ENCODE assay signal across 23 mouse cellular contexts in the genomic region with DNA sequence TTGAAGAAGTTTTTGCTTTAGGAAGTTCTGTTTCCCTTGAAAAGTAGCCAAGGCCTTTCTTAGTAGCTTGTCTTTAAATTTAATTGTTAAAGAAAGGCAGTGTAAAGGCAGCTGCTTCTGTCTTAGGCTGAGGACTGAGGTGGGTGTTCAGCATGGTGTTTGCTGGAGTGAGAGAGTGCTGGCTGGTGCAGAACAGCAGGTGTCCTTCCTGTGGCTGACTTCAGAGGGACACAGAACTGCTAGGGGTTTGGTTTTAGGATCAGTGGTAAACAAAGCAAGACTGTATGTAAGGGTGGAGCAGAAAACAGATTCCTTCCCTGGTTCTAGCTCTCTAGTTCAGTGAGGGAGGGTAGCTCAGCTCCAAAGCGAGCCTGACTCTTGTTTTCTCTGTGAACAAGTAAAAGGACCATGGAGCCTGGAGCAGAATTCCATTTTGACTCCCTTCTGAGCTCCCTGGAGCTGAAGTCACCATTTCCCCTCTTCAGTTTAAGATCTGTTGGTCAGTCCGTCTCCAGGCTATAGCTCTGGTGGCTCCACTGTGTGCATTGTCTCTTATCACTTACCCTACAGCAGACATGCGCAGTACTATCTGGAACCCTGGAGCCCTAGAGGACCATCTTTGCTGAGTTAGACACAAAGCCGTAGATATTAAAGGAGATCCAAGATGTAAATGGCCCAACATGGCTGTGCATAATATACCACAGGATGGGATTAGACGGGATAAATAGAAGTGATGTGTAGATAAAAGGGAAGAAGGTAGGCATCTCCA.
A peak's percentile ranks its signal among the peaks of the same experiment; 100 is the strongest.
DNase-seq lines count a peak whose midpoint lies in the region; TF ChIP-seq lines count a peak whose summit lies in the region.
"Had no signal": no experiment of that assay in that cellular context is flagged by ENCODE, and none has a peak within 500 bp of the region (broad histone marks: within the 10 kb centered on the region; RNA-seq: fewer than 3 reads in every experiment).

No protein-coding gene starts in this region.

- H3K4me1 ChIP-seq in MEL (ENCODE audit: control insufficient read depth in 1 of 2, insufficient read depth in 2 of 2, low read length in 2 of 2): peaks cover 0 to 3% of the 10 kb centered on the region in 2 experiments; a peak in 2 of 4 replicates
- H3K4me1 ChIP-seq: hindbrain, embryonic 15.5 days; midbrain, embryonic 10.5 days; stomach, embryonic 15.5 days had no signal

- TF ChIP-seq POLR2A in MEL (IDR thresholded peaks at IDR 0.05; ENCODE audit: control insufficient read depth in 1 of 2, insufficient read depth in 1 of 2, low read depth in 1 of 2, low read length in 2 of 2, poor library complexity in 1 of 2) (no peak), myocyte (IDR thresholded peaks at IDR 0.05; ENCODE audit: insufficient read length, low read depth) (no peak)

- no peak for TF ChIP-seq EP300 in MEL (IDR thresholded peaks at IDR 0.05; ENCODE audit: low read depth in 1 of 2, low read length in 2 of 2)

- H3K79me2 ChIP-seq in MEL (ENCODE audit: control insufficient read depth, insufficient read depth, low read length, poor library complexity) (no peaks in the 10 kb centered on the region), myocyte (ENCODE audit: control insufficient read depth, insufficient read depth) (peaks cover 5% of the 10 kb centered on the region)

- no peak overlapping the region for H3ac ChIP-seq in myocyte (ENCODE audit: control insufficient read depth, insufficient read length)

- intact Hi-C loops in heart, postnatal 14 days (cut with DNase I): no loop called here

- no peaks in the 10 kb centered on the region for H3K9me3 ChIP-seq in MEL (replicated peaks; ENCODE audit: insufficient read depth, low read length)
- H3K9me3 ChIP-seq: embryonic facial prominence, embryonic 15.5 days; forebrain, embryonic 15.5 days; hindbrain, embryonic 15.5 days; limb, embryonic 12.5 days; midbrain, embryonic 10.5 days; stomach, embryonic 15.5 days had no signal

- no peak overlapping the region for H3K9ac ChIP-seq in MEL (ENCODE audit: control insufficient read depth, low read depth, low read length, poor library complexity, severe bottlenecking)
- H3K9ac ChIP-seq: embryonic facial prominence, embryonic 15.5 days; forebrain, embryonic 15.5 days; hindbrain, embryonic 15.5 days; limb, embryonic 12.5 days; liver, embryonic 14.5 days; stomach, embryonic 15.5 days had no signal

- no peak overlapping the region for H3K4me2 ChIP-seq in myocyte (ENCODE audit: low read depth)
- H3K4me2 ChIP-seq: embryonic facial prominence, embryonic 15.5 days; forebrain, embryonic 15.5 days; hindbrain, embryonic 15.5 days; limb, embryonic 12.5 days; stomach, embryonic 15.5 days had no signal

- DNase-seq in heart, adult 11 months: peak; percentile 75
- no peak for DNase-seq in heart, postnatal 14 days
- DNase-seq in MEL (ENCODE audit: low read depth, low spot score): no peak
- peak; percentile 62 for DNase-seq in thymus, postnatal 25 days
- DNase-seq in cerebellum, postnatal 25 days: no peak
- no peak for DNase-seq in lung, adult 18-20 months
- no peak for DNase-seq in layer of hippocampus, adult 8-10 months (ENCODE audit: low spot score in 2 of 2)
- DNase-seq: adrenal gland, adult 2 months; cerebellum, adult 2 months; gastrocnemius, postnatal 36 days; kidney, adult 2 months; lung, postnatal 4 days; right cerebral cortex, adult 18-20 months; right cerebral cortex, postnatal 4 days had no signal

- H3K36me3 ChIP-seq in MEL (ENCODE audit: control insufficient read depth in 1 of 2, insufficient read depth in 2 of 2, low read length in 2 of 2): no peaks in the 10 kb centered on the region; a peak in 1 of 4 replicates
- H3K36me3 ChIP-seq in myocyte (ENCODE audit: control insufficient read depth, insufficient read depth): no peaks in the 10 kb centered on the region
- H3K36me3 ChIP-seq: embryonic facial prominence, embryonic 15.5 days; forebrain, embryonic 15.5 days; hindbrain, embryonic 15.5 days; limb, embryonic 12.5 days; midbrain, embryonic 10.5 days; stomach, embryonic 15.5 days had no signal

- H3K27me3 ChIP-seq in MEL (ENCODE audit: control insufficient read depth in 1 of 2, insufficient read depth in 2 of 2, low read length in 2 of 2): no peaks in the 10 kb centered on the region
- no peaks in the 10 kb centered on the region for H3K27me3 ChIP-seq in myocyte (ENCODE audit: control insufficient read depth, insufficient read depth, insufficient read length)
- H3K27me3 ChIP-seq: embryonic facial prominence, embryonic 15.5 days; forebrain, embryonic 15.5 days; hindbrain, embryonic 15.5 days; limb, embryonic 12.5 days; stomach, embryonic 15.5 days had no signal

- H3K4me3 ChIP-seq in MEL (ENCODE audit: control insufficient read depth in 1 of 2, insufficient read depth in 1 of 2, low read depth in 2 of 2, low read length in 2 of 2): no peak overlapping the region
- no peak overlapping the region for H3K4me3 ChIP-seq in myocyte
- H3K4me3 ChIP-seq: embryonic facial prominence, embryonic 15.5 days; forebrain, embryonic 15.5 days; hindbrain, embryonic 15.5 days; limb, embryonic 12.5 days; midbrain, embryonic 10.5 days; stomach, embryonic 15.5 days had no signal

- no peak overlapping the region for H3K27ac ChIP-seq in MEL (ENCODE audit: control insufficient read depth, low read depth, low read length)
- H3K27ac ChIP-seq: embryonic facial prominence, embryonic 15.5 days; forebrain, embryonic 15.5 days; hindbrain, embryonic 15.5 days; kidney, postnatal 0 days; limb, embryonic 12.5 days; liver, embryonic 14.5 days; midbrain, embryonic 10.5 days; stomach, embryonic 15.5 days had no signal

- no peak for TF ChIP-seq RAD21 in MEL (IDR thresholded peaks at IDR 0.05; ENCODE audit: low read depth, low read length)

- TF ChIP-seq CTCF in MEL (IDR thresholded peaks at IDR 0.05 in 2 of 3, conservative IDR thresholded peaks at IDR 0.05 in 1 of 3; ENCODE audit: control insufficient read depth in 1 of 3, insufficient read depth in 1 of 3, low read depth in 2 of 3, low read length in 3 of 3, poor library complexity in 1 of 3, severe bottlenecking in 1 of 3): no peak

TF ChIP-seq in MEL, 35 proteins besides CTCF, POLR2A, EP300 and RAD21:
- no peak for TF ChIP-seq BHLHE40 (IDR thresholded peaks at IDR 0.05; ENCODE audit: borderline replicate concordance, low read depth, low read length)
- no peak for TF ChIP-seq POLR2AphosphoS2 (IDR thresholded peaks at IDR 0.05; ENCODE audit: low read length)
- TF ChIP-seq ELF1 (IDR thresholded peaks at IDR 0.05; ENCODE audit: low read depth, low read length): no peak
- no peak for TF ChIP-seq MAZ (IDR thresholded peaks at IDR 0.05; ENCODE audit: low read depth, low read length)
- TF ChIP-seq KAT2A (conservative IDR thresholded peaks at IDR 0.05; ENCODE audit: low read depth, low read length): no peak
- TF ChIP-seq GATA1 (IDR thresholded peaks at IDR 0.05; ENCODE audit: low read depth, low read length): 0 out of 2 replicates have a peak, but pooled peaks have one; percentile 20
TF ChIP-seq in MEL: peak in this region for 1.

TF ChIP-seq in myocyte, 11 proteins besides CTCF, POLR2A, EP300 and RAD21:
- TF ChIP-seq TCF3 (IDR thresholded peaks at IDR 0.05; ENCODE audit: insufficient read length, low read depth): no peak
- no peak for TF ChIP-seq POLR2AphosphoS2 (IDR thresholded peaks at IDR 0.05; ENCODE audit: insufficient read length, low read depth)
- no peak for TF ChIP-seq MAX (IDR thresholded peaks at IDR 0.05; ENCODE audit: low read depth)
- TF ChIP-seq SRF (IDR thresholded peaks at IDR 0.05; ENCODE audit: control insufficient read depth, insufficient read length, low read depth): no peak
- no peak for TF ChIP-seq TCF12 (IDR thresholded peaks at IDR 0.05; ENCODE audit: insufficient read depth, poor library complexity, severe bottlenecking)
- peak in 2 of 3 experiments; percentile 50 to 78 for TF ChIP-seq MYOD1 (IDR thresholded peaks at IDR 0.05; ENCODE audit: control insufficient read depth in 1 of 3, insufficient read length in 2 of 3, low read depth in 2 of 3)
- TF ChIP-seq USF1 (IDR thresholded peaks at IDR 0.05; ENCODE audit: low read depth): no peak
- TF ChIP-seq MYOG (IDR thresholded peaks at IDR 0.05; ENCODE audit: control insufficient read depth in 1 of 3, insufficient read depth in 1 of 3, insufficient read length in 2 of 3, low read depth in 2 of 3): peak in 1 of 3 experiments; percentile 54
- no peak for TF ChIP-seq E2F4 (IDR thresholded peaks at IDR 0.05; ENCODE audit: insufficient read depth)
- TF ChIP-seq REST (IDR thresholded peaks at IDR 0.05; ENCODE audit: insufficient read depth, insufficient read length): no peak
TF ChIP-seq in myocyte: peak in this region for 2.

Comparison
In these comparisons a context has a peak if more than half of its experiments do, and no peak if none do; other contexts are left out.
1. DNase-seq: peak in heart, adult 11 months (single experiment) and thymus, postnatal 25 days (single experiment); none in heart, postnatal 14 days (0 of 2), MEL (single experiment), cerebellum, postnatal 25 days (0 of 2), lung, adult 18-20 months (0 of 2) and layer of hippocampus, adult 8-10 months (0 of 2).